Mouse (Mus musculus): ENCODE results near the gene Pex6. TPM values are rescaled to one million over a fixed set of nuclear protein-coding genes. Genes with fewer than 3 reads are reported as not detected.
"Not testable (repeated sequence)": the region's sequence is repeated elsewhere in the genome, so short reads cannot be mapped to it uniquely, and the experiment has no call there.

Pex6 gene
- polyA plus RNA-seq, 3 experiments from 2014 or later = 3.1 to 4.8 (median 4.6) TPM

GRCm38 (mm10) chr17:46735287-46735686 lies 24.0 kb downstream of the Pex6 start:
- no peak for ATAC-seq

- no peak for ATAC-seq
These were observed 24.9 kb downstream of the Pex6 start for GRCm38 (mm10) chr17:46736160-46736559.

GRCm38 (mm10) chr17:46741305-46741704 lies 30.0 kb downstream of the Pex6 start:
- no peak for ATAC-seq

- no peak for ATAC-seq
These were observed 31.7 kb downstream of the Pex6 start for GRCm38 (mm10) chr17:46742986-46743385.

GRCm38 (mm10) chr17:46745506-46745905 lies 34.2 kb downstream of the Pex6 start:
- ATAC-seq = no peak

GRCm38 (mm10) chr17:46747234-46747633 lies 36.0 kb downstream of the Pex6 start:
- no peak for ATAC-seq

GRCm38 (mm10) chr17:46747806-46748205 lies 36.5 kb downstream of the Pex6 start:
- ATAC-seq = no peak

- no peak for ATAC-seq
These were observed 38.0 kb downstream of the Pex6 start for GRCm38 (mm10) chr17:46749282-46749681.

GRCm38 (mm10) chr17:46750580-46750979 lies 39.3 kb downstream of the Pex6 start:
- ATAC-seq = no peak

- peak; percentile 32 for ATAC-seq
These were observed 40.0 kb downstream of the Pex6 start for GRCm38 (mm10) chr17:46751056-46751793.

- ATAC-seq = peak; percentile 97
These were observed 40.7 kb downstream of the Pex6 start, which contains the start of gene Cnpy3 for GRCm38 (mm10) chr17:46751794-46752556. Gene Cnpy3, minus strand, starts transcription at chr17:46752214.

- no peak for ATAC-seq
These were observed 47.5 kb downstream of the Pex6 start for GRCm38 (mm10) chr17:46758753-46759152.

GRCm38 (mm10) chr17:46763544-46763943 lies 52.3 kb downstream of the Pex6 start, which contains the start of gene Ptcra:
Gene Ptcra, minus strand, starts transcription at chr17:46763712.
- ATAC-seq = no peak

GRCm38 (mm10) chr17:46764916-46765315 lies 53.7 kb downstream of the Pex6 start:
- ATAC-seq = not testable (repeated sequence)

- no peak for ATAC-seq
These were observed 56.6 kb downstream of the Pex6 start for GRCm38 (mm10) chr17:46767868-46768267.

GRCm38 (mm10) chr17:46770546-46770945 lies 59.3 kb downstream of the Pex6 start:
- no peak for ATAC-seq

GRCm38 (mm10) chr17:46771025-46771424 lies 59.8 kb downstream of the Pex6 start:
- ATAC-seq = no peak

- no peak for ATAC-seq
These were observed 60.4 kb downstream of the Pex6 start for GRCm38 (mm10) chr17:46771616-46772015.

GRCm38 (mm10) chr17:46772038-46772403 lies 60.8 kb downstream of the Pex6 start:
- no peak for ATAC-seq

GRCm38 (mm10) chr17:46772404-46773277 lies 61.4 kb downstream of the Pex6 start, which contains the start of gene 2310039H08Rik:
Gene 2310039H08Rik, plus strand, starts transcription at chr17:46772635.
- peak; percentile 86 for ATAC-seq

GRCm38 (mm10) chr17:46773278-46774130 lies 62.2 kb downstream of the Pex6 start:
- no peak for ATAC-seq

GRCm38 (mm10) chr17:46774131-46774472 lies 62.8 kb downstream of the Pex6 start:
- ATAC-seq = no peak

Measured in inflammation-experienced regulatory T-cells, adult 6 months (primary cell).